Mouse (Mus musculus) adrenal gland, postnatal 25 days (tissue): ENCODE data around the gene Ak3. TPM values are rescaled to one million over a fixed set of nuclear protein-coding genes. Genes with fewer than 3 reads are reported as not detected.

Experiments used
- DNase-seq: peaks from one replicate; pipeline ENCODE4 v3.0.0; 2021; ENCODE audit warnings: mixed read lengths
- total RNA-seq: library from RNA; stranded (reverse); gene quantifications from 2 replicates; pipeline ENCODE4 v1.2.3, GENCODE M21; 2021

The Ak3 gene
- total RNA-seq, 1 experiment from 2014 or later: 253 TPM

GRCm38 (mm10) chr19:28995366-28995765, 52.4 kb downstream of the Ak3 start:
- no peak for DNase-seq

DNA sequence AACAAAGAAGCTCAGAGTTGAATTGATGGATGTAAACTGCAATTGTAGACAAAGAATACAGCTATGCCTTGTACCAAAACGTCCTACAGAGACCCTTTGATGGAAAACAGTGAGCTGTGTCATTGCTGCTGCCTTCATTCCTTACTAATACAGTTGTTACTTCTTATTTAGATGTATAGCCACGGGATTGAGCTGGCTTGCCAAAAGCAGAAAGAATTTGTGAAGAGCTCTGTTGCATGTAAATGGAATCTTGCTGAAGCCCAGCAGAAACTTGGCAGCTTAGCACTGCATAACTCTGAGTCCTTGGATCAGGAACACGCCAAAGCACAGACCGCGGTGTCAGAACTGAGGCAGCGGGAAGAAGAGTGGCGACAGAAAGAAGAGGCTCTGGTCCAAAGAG, 52.9 kb downstream of the Ak3 start:
- no peak for DNase-seq

DNA sequence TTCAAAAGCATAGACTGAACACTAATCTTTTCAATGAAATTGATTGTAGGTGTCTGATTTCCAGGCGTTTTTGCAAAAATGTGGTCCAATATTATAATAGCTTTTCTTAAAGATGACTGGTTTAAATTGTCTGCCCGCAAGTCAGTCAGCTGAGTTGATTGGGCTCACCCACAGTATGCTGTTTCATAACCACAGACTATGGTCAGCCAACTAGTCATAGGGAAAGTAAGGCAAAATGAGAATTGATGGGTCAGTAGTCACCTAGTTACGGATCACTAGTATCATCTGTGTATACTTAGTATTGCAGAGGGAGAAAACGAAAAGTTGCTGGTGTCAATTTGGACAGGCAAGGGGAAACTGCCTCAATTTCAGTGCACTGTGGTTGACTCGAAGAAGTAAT, 56.4 kb downstream of the Ak3 start:
- no peak for DNase-seq

GRCm38 (mm10) chr19:28990590-28991221, 57.1 kb downstream of the Ak3 start:
- no peak for DNase-seq

DNA sequence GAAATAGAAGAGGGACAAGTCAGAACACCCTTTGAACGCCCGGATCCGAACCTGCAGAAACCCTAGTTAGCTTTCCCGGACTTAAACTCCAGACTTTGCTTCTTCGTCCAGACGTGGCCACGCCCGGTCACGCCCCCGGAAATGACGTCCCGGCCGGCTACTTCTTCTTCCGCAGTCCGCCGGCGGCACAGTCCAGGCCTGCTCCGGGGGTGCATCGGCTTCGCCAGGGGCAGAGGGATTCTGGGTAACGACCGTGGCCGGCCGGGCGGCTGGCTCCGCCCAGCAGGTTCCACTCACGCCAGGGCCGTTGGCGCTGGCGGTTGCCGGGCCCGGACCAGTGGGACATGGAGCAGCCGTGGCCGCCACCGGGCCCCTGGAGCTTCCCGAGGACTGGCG, 57.6 kb downstream of the Ak3 start, which contains the start of gene Cdc37l1:
TSS of gene Cdc37l1 (plus strand) at position 159 of the 396 bp plus-strand sequence.
- DNase-seq: peak; percentile 99

GRCm38 (mm10) chr19:28989515-28989914, 58.2 kb downstream of the Ak3 start:
- no peak for DNase-seq

GRCm38 (mm10) chr19:28982617-28983016, 65.1 kb downstream of the Ak3 start:
- DNase-seq: no peak

DNA sequence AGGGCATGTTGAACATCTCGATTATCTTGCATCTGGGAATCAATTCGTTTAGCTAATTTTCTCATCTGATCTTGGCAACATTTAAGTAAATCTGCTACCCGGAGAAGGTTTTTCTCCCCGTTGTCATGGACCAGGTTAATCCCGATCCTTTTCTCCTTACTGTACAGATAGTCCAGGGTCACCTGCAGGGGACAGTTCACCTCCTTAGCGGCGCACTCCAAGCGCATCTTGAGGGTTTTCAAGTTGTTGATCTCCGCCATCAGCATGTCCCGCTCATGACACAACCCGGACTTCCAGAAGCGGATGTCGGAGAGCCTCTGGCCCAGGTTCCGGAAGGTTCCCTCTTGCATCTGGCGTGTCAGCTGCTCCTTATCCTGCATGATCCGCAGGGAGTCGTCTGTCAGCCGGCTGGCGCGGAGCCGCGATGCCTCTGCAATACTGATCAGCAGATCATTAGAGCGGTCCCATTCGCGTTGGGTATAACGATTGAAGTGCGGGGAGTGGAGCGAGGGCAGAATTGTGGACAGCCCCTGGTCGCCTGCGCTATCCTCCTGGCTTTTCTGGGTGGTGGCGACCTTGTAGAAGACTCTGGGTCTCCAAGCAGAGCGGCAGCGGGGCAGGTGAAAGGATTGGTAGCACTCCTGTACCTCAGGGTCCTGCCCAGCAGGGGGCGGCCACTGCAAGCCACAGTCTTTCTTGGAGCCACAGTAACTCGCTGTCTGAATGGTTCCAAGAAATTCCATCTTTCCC, 72.7 kb downstream of the Ak3 start:
- DNase-seq: peak; percentile 87

Other genes starting within 250 kb of the Ak3 start
- 0.97 and 1.0 TPM in 2 replicates for gene Slc1a1, start 212.9 kb downstream of the Ak3 start, total RNA-seq
- 31.1 and 43.3 TPM in 2 replicates for gene Plpp6, start 84.0 kb downstream of the Ak3 start, total RNA-seq
- gene 4430402I18Rik, start 80.2 kb downstream of the Ak3 start, total RNA-seq: 3.6 and 4.2 TPM in 2 replicates
- 52.2 and 62.0 TPM in 2 replicates for gene Cdc37l1, start 57.6 kb downstream of the Ak3 start, total RNA-seq
- 32.4 and 32.9 TPM in 2 replicates for gene Rcl1, start 53.4 kb upstream of the Ak3 start, total RNA-seq
- 23.7 and 26.5 TPM in 2 replicates for gene Jak2, start 203.9 kb upstream of the Ak3 start, total RNA-seq